Mouse (Mus musculus): ENCODE measurements around the gene Foxi2. TPM values are rescaled to one million over a fixed set of nuclear protein-coding genes. Genes with fewer than 3 reads are reported as not detected.

Foxi2 gene
- not detected for total RNA-seq (2021)

DNA sequence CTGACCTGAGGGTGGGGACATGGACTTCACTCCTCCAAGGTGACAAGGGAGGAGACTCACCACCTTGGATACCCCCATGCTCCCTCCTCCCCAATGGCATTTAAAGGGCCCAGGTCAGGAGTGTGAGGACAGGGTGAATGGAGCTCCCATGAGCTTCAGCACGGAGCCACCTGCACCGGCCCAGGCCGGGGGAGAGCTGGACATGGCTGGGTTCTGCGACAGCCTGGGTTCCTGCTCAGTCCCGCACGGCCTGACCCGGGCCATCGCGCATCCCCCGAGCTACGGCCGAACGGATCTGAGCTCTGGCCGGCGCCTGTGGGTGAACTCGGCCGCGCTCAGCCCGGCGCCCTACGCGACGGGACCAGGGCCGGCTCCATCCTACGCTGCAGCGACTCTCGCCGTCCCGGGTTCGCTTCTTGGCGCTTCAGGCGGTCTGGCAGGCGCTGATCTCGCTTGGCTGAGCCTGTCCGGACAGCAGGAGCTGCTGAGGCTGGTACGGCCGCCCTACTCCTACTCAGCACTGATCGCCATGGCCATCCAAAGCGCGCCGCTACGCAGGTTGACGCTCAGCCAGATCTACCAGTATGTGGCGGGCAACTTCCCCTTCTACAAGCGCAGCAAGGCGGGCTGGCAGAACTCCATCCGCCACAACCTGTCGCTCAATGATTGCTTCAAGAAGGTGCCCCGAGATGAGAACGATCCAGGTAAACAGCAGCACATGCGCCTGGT, at the start of gene Foxi2:
Gene Foxi2 (plus strand): TSS at position 72 of the 729 bp plus-strand sequence.
- DNase-seq, result no peak

DNA sequence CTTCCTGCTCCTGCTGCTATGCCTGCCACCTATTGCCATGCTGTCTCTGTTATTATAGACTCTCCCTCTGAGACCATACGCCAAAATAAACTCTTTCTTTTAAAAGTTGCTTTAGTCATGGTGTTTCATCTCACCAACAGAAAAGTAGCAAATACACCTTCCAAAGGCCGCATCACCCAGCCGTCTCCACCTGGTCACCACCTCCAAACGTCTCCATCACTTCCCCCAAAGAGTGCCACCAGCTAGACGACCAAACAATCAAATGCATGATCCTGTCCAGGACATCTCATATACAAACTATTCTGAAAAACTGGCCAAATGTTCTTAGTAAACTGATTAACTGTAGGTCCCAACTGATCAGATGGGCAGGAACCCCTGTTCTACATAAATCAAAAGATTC, 45.5 kb upstream of the Foxi2 start:
- DNase-seq, result no peak

DNA sequence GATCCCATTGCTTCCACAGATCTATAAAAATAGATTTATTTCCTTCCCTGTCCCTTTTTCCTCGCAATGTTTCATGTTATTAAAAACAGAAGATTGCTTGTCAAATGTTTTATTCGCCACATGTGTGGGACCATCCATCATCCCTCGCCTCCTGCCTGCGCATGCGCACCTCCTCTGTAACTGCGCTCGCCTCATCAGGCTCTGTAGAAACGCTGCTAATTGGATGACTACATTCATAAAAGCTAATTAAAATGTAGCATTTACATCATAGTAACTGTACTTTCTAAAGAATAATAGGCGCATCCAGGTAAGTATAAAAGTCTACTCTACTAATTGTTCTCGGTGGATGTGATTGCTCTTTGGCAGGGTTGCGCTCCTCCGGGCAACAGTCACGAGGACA, 34.1 kb upstream of the Foxi2 start:
- no peak for DNase-seq

DNA sequence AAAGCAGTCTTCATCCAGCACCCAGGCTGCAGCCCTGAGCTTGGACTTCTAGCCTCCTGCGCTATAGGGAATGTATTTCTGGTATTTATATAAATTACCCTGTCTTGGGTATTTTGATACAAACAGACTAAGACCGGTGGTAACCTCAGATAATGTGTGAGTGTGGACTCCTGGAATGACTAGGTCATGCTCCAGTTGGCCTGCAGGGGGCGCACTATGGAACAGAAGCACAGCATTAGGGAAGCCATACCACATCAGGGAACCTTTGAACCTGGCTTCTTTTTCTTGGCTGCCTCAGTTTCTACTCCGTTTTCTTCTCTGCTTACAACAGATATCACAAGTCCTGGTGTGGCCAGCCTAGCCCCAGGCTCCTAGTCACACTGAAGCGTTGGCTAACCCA, 33.2 kb upstream of the Foxi2 start:
- DNase-seq, result no peak

DNA sequence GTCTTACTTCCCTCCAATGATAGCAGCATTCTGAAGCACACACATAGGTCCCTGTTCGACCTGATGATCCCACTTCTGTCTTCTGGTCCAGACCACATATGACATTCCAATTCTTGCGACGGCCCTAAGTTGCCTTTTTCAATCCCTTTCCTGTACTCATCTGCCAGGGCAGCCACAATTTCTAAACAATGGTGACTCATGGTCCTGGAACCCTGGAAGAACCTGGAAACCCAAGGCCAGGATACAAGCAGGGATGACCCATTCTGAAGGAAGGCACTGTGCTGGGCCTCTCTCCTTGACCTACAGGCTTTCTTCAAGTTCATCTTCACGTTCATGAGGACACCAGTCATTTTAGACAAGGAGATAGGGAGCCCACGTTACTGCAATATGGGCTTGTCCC, 31.8 kb upstream of the Foxi2 start:
- DNase-seq, result no peak

DNA sequence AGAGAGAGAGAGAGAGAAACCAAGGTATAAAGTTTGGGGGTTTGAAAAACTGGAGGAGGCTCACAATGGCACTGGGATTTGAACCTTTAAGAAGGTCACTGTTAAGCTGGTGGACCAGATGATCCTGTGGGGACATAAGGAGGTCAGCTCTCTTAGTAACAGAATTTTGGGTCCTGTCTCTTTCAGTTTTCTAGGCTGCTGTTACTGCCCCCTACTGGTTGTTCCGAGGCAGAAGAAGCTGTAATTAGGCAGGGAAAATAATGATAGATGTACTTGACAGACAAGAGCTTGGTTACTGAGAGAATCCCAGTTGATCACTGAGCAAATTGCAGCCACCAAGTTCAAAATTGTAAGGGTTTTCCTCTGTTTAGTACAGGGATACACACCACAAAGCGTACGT, 21.1 kb upstream of the Foxi2 start:
- DNase-seq, result peak; percentile 13

DNA sequence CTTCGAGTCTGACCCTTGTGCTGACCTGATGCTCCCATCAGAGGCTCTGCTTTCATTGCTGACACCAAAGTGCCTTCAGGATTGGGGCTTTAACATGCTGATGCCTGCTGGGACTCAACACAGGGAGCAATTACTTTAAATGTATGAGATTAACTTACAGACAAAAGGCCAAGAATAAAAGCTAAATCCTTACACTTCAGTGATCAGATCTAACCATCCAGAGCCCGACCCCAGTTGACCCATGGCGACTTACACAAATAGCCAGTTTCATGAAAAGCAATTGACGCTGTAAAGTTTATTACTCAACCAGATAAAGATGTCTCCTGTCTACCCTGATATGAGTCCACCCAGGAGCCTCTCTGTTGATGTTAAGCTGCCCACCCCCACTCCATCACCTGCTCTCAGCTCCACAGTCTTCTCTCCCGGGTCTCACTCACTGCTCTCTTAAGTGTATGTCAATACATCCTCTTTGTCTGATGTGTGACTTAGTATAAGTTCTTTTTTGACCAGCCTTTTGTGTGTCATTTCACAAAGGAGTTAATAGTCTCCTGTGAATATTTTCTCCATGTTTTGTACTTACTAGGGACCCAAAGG, 17.1 kb upstream of the Foxi2 start:
- no peak for DNase-seq

DNA sequence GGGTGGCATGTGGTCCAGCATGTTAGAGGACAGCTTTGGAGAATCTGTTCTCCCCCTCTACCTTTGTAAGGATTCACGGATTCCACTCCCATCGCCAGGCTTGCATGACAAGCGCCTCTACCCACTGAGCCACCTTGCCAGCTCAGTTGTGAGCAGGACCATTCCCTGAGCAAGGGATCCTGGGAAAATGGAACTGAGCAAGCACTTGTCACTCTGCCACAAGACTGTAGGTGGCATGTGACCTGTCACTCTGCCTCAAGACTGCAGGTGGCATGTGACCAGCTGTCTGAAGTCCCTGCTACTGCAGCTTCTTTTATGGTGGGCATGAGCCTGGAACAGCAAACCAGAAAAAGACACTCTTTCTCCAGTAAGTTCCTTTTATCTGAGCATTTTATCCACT, 15.7 kb upstream of the Foxi2 start:
- no peak for DNase-seq

DNA sequence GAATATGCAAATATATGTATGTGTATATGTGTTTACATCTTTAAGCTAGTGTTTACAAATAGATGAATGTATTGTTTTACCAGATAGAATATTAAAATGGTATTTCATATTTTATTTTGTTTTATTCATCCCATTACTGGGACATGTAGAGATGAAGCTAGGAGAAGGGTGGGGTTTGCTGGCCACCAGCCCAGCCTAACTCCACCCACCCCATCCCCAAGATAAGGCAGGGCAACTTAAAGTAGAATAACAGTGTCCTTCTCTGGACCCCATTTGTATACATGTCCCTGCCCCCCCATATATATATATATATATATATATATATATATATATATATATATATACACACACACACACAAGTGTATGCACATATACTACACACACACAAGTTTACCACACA, 14.9 kb upstream of the Foxi2 start:
- DNase-seq, result no peak

DNA sequence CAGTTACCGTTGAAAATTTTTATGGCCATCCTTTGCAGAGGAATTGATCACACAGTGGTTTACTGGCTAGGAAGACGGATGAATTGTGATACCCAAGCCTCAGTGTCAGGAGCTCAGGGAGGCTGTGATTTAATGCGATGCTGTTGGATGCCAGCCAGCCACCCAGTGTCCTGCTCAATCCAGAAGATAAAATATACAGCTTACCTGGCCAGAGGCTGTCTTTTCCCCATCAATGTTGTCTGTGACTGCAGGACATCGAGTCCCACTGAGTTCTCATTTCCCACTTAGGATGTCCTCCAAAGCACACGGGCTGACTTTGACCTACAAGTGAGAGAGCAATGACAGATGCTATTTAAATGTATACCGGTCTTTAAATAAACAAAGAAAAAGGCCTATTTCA, 13.0 kb upstream of the Foxi2 start:
- no peak for DNase-seq

DNA sequence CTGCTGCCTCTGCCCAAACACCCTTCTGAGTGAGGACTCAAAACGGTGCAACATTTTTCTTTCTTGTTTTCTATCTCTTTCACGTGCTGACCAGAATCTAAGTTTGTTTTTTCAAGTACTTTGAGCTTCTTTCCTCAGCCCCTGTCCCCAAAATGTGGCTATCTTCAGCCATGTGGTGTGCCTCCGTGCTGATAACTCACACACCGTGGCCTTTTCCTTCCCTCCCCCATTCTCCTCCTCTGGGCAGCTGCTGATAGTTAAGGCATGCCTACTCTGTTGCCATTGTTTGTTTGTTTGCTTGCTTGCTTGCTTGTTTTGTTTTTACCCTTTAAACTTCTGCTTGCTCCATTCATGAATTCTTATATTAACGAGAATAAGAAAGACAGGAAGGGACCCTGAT, 12.2 kb upstream of the Foxi2 start:
- DNase-seq, result no peak

DNA sequence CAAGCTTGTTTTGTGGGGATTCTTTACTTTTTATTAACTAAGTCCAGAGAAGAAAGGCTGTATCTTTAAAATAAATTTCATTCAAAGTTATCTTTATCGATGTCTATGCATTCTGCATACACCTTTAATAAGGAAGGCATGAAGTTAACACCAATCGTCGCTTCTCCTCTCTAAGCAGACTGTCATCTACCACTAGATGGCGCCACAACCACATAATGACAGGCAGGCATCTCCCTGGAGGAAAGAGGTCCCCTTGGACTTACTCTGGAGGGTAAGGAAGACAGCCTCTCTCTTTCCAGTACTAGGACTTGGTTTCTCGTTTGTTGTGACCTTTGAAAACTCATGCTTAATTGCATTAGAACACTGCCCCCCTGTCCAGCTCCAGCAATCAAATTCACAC, 6.7 kb upstream of the Foxi2 start:
- DNase-seq, result peak; percentile 83

DNA sequence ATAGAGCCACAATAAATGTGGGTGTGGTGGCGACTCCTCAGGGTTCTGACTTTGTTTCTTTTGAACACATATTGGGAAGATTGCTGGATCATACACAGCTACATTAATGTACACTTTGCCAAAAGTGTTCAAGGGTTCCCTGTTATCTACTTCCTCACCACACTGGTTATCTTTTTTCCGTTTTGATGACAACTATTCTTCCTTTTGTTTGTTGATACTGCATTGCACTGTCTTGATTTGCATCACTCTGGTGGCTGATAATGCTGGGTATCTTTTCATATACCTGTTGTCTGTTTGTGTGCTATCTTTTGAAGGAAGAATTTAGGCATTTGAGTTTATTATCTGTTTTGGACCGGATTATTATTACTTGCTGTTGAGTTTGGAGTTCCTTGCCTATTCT, 3.3 kb upstream of the Foxi2 start:
- DNase-seq, result no peak

DNA sequence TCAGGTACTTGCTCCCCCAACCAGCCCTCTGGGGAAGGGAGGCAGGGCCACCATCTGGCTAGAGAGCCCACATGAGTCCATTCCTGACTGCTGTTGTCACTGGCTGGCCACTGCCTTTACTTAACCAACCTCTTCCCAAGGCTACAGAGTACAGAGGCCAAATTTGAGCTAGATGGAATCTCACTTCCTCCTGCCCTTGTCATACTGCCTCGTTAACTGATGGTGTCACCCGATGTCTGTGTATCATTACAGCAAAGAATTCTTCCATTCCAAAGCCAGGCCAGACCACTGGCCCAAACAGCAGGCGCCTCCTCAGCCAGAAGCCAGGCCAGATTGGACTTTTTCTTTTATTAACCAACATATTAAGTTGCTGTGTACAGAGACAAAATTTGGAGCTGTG, 1.6 kb upstream of the Foxi2 start:
- no peak for DNase-seq

DNA sequence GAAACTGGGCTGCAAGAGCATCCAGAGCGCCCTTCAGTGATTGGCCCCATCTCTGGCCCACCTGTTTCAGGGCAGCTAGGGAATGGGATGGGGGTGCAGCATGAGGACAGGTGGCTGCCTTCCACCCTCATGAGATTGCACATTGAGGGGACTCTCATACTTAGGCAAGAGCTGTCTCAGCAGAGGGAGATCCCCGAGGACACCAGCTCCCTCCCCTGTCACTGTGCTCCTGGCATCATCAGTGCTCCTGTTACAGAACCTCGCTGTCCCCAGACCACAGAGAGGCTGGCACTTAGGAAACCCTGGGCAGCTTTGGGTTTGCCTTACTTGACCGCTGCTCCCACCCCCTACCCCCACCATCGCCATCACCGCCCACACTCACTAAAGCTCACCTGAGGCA, 2.2 kb downstream of the Foxi2 start:
- DNase-seq, result no peak

DNA sequence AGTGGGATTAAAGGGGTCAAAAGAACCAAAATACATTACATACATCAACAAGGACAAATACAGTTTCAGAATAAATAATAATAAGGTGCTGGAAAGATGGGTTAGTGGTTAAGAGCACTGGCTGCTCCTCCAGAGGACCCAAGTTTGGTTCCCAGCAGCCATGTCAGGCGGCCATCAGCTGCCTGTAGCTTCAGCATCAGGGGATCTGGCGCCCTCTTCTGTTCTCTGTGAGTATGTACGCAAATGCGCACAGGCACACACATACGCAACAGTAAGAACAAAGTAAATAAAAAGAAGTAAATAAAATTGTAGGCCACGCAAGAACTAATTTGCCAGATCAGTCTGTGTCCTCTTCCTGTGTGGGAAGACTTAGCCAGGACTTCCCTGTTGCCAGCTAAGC, 18.7 kb downstream of the Foxi2 start:
- DNase-seq, result no peak

DNA sequence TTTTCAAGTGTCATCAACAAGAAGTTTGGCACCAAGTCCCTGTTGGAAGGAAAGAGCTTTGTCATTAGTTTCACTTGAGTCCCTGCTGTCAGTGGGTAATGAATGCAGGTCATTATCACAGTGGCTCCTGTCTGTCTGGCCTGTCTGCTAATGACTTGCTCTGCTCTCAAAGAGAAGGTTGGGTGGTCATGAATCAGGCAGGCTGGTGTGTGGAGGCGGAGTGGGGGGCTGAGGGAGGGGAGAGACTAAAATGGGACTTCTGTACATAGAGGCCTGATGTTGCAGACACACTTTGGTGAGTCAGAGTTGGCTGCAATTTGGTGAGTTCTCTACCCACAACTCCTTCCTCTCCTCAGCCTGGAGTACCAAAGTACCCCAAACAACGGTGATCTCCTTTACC, 20.8 kb downstream of the Foxi2 start:
- DNase-seq, result no peak

DNA sequence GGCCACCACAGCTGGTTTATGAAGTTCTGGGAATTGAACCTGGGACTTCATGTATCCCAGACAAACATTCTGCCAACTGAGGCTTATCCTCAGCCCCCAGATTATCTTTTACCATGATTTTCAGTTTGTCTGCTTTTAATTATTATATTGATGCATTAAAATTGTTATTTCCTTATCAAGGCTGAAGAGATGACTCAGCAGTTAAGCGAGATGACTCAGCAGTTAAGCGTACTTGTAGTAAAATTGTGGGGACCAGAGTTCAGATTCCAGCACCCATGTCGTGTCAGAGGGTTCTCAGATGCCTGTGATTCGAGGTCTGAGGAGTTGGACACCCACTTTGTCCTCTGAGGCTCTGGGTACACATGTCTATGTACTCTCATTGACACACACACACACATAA, 33.8 kb downstream of the Foxi2 start:
- no peak for DNase-seq

DNA sequence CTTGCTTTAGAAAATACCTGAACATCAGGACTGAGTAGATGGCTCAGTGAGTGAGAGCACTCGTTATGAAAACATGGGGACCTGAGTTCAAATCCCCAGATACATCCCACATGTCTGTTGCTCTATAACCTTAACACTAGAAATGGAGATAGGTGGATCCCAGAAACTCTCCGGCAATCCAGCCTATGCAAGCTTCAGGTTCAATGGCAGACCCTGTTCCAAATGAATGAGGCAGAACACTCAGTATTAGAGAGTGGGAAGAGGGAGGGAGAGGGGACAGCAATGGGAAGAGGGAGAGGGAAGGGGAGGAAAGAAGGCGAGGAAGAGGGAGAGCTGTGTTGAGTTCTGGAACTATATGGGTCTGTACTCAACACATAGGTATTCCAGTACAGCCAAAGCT, 41.2 kb downstream of the Foxi2 start:
- DNase-seq, result no peak

DNA sequence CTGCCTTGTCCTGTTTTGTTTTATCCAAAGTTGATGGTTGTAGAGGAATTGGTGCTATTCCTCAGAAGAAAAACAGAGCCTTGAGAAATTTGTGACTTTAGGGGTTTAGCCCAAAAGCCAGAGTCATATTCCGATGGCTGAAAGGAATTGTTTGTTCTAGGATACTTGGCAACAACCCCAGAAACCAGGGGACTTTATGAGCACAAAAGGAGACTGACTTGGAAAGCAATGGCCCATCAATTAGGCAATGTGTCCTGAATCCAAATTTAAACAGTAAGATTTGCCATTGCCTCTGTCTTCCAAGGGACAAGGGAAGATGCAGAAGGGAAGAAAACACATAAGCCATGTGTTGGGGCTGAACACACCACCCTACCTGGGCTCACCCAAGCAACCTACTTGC, 42.3 kb downstream of the Foxi2 start:
- DNase-seq, result no peak

DNA sequence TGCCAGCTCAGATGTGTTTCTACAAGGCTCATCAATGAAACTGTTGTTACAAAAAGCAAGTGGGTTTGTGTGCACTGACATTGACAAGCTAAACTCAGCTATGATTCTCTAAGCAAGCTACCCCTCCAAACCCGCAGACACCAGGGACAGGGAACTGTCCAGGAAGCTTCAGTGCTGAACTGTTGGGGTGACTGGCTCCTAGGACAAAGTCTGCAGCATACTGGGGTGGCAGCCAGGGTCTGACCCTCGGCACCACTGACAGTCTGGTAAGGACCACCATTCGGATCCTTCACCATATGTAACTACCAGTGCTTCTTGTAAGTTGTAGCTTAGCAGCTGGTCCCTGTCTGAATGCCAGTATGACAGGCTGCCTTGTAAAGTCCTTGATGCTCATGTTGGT, 43.6 kb downstream of the Foxi2 start:
- DNase-seq, result peak; percentile 39

Measured in heart, postnatal 4 days (tissue).